Mouse (Mus musculus): ENCODE results near the gene Aox2. TPM values are rescaled to one million over a fixed set of nuclear protein-coding genes. Genes with fewer than 3 reads are reported as not detected.
A peak's percentile ranks its signal among the peaks of the same experiment; 100 is the strongest.

Aox2 gene
- polyA plus RNA-seq, 1 experiment, result 0.03 TPM

DNA sequence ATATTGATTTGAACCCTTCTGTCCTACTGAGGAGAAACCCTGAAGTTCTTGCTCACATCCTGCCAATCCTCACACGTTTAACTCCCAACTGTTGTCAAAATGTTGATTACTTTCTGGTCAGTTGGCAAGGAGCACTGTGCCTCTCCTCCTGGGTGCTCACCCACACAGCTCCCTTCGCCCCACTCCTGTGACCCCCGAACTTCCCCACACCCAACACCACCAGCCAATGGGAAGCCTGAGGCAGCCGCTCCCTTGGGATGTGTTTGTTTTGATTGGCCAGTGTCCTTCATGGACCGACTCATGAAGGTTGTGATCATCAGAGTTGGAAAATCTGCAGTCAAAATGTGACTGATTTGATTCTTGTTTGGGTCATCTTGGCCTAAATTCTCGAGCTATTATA is 20.2 kb downstream of the Aox2 start:
- Histone ChIP-seq H3K36me3 (ENCODE audit: control insufficient read depth, insufficient read depth, low read length) (no peaks in the 10 kb centered on the region), H3K27ac (ENCODE audit: insufficient read depth, low read depth, low read length) (no peak overlapping the region), H3K27me3 (replicated peaks; ENCODE audit: control insufficient read depth, insufficient read depth, low read length) (no peaks in the 10 kb centered on the region), H3K4me3 (ENCODE audit: insufficient read depth, low read depth, low read length) (no peak overlapping the region), H3K4me1 (ENCODE audit: control insufficient read depth, insufficient read depth, low read length) (no peaks in the 10 kb centered on the region)
- 68% methylated on average over 6 of the region's 6 CpGs for WGBS
- DNase-seq, result no peak
- TF ChIP-seq POLR2A (IDR thresholded peaks at IDR 0.05; ENCODE audit: low read depth, low read length) (no peak), CTCF (conservative IDR thresholded peaks at IDR 0.05; ENCODE audit: insufficient read depth, insufficient read length, low read depth, low read length) (no peak)

DNA sequence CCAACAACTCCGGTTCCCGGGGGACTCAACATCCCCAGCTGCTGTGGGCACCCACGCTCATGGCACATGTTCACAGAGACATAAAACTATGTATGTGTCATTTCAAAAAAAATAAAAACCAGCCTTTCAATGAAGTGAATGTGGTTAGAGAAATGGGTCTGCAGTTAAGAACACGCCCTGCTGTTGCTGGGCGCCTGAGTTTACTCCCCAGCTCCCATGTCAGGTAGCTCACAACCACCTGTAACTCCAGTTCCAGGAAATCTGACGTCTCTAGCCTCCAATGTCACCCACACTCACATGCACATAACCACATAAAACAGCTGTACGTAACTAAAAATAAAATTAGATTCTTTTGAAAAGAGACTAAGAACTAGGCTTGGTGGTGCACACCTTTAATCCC is 22.9 kb downstream of the Aox2 start:
- H3K36me3 ChIP-seq (ENCODE audit: control insufficient read depth, insufficient read depth, low read length), result no peaks in the 10 kb centered on the region
- WGBS, result 94% methylated on average over 7 of the region's 7 CpGs
- H3K4me1 ChIP-seq (ENCODE audit: control insufficient read depth, insufficient read depth, low read length), result no peaks in the 10 kb centered on the region
- DNase-seq, result no peak
- H3K4me3 ChIP-seq (ENCODE audit: insufficient read depth, low read depth, low read length), result no peak overlapping the region
- TF ChIP-seq CTCF (conservative IDR thresholded peaks at IDR 0.05; ENCODE audit: insufficient read depth, insufficient read length, low read depth, low read length), result no peak
- TF ChIP-seq POLR2A (IDR thresholded peaks at IDR 0.05; ENCODE audit: low read depth, low read length), result no peak
- no peak overlapping the region for H3K27ac ChIP-seq (ENCODE audit: insufficient read depth, low read depth, low read length)
- no peaks in the 10 kb centered on the region for H3K27me3 ChIP-seq (replicated peaks; ENCODE audit: control insufficient read depth, insufficient read depth, low read length)

DNA sequence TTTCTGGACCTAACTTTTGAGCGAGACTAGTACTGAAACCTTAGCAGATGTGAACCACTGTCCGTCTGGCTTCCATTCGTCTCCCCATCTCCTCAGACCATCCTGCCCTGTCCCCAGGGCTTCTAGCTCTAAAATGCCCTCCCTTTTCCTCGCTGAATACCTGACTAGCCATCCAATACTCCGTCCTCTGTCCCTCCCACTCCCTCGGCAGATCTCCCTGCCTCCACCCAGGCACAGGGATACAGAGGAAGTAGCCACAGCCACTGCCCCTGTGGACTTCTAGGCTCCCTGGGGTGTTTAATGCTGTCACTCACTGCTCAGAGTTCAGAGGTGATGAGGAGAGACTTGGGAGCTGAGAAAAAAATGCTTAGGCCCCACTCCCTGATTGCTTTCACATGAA is 23.9 kb downstream of the Aox2 start:
- Histone ChIP-seq H3K27me3 (replicated peaks; ENCODE audit: control insufficient read depth, insufficient read depth, low read length) (no peaks in the 10 kb centered on the region), H3K27ac (ENCODE audit: insufficient read depth, low read depth, low read length) (no peak overlapping the region), H3K36me3 (ENCODE audit: control insufficient read depth, insufficient read depth, low read length) (no peaks in the 10 kb centered on the region), H3K4me3 (ENCODE audit: insufficient read depth, low read depth, low read length) (no peak overlapping the region), H3K4me1 (ENCODE audit: control insufficient read depth, insufficient read depth, low read length) (no peaks in the 10 kb centered on the region)
- no peak for DNase-seq
- 64% methylated on average over 6 of the region's 6 CpGs for WGBS
- no peak for TF ChIP-seq POLR2A (IDR thresholded peaks at IDR 0.05; ENCODE audit: low read depth, low read length)
- no peak for TF ChIP-seq CTCF (conservative IDR thresholded peaks at IDR 0.05; ENCODE audit: insufficient read depth, insufficient read length, low read depth, low read length)

DNA sequence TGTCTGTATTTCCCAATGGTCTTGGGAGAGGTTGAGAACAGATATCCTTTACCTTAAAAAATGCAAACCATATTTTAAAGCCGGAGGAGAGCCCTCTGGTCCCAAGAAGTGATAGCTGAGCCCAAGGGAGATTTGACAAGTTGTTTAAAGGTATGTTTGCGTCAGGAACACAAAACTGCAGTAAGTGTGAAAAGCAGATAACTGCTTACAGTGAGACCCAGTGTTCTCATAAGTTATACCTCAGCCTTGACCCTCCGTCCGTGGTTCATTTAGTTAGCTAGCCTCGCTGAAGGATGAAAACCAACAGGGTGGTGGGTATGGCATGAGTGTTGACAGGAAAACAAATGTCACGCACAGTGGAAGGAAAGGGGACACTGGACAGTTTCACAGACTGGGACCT is 24.9 kb downstream of the Aox2 start:
- no peaks in the 10 kb centered on the region for H3K4me1 ChIP-seq (ENCODE audit: control insufficient read depth, insufficient read depth, low read length)
- no peak overlapping the region for H3K4me3 ChIP-seq (ENCODE audit: insufficient read depth, low read depth, low read length)
- no peaks in the 10 kb centered on the region for H3K27me3 ChIP-seq (replicated peaks; ENCODE audit: control insufficient read depth, insufficient read depth, low read length)
- no peak for TF ChIP-seq POLR2A (IDR thresholded peaks at IDR 0.05; ENCODE audit: low read depth, low read length)
- no peak for TF ChIP-seq CTCF (conservative IDR thresholded peaks at IDR 0.05; ENCODE audit: insufficient read depth, insufficient read length, low read depth, low read length)
- no peak overlapping the region for H3K27ac ChIP-seq (ENCODE audit: insufficient read depth, low read depth, low read length)
- no peaks in the 10 kb centered on the region for H3K36me3 ChIP-seq (ENCODE audit: control insufficient read depth, insufficient read depth, low read length)
- whole genome bisulfite sequencing, result 80% methylated on average over 6 of the region's 6 CpGs
- DNase-seq, result no peak

DNA sequence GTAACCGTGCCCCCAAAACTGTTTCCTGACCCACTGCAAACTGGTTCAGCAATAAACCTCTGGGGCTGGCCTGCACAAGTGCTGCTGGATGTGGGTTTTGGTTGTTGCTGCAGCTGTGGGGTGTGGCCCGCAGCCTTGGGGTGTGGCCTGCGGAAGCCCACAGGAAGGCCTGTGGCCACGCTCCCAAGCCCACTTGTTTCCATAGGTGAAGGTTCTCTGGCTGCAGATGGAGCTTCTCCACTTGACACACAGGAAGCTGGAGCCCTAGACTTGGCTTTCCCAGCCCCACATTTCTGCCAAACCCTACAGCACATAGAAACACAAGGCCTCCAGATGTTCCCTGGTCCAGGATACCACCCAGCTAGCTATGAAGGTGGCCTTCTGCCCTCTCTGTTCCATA is 25.6 kb downstream of the Aox2 start:
- no peaks in the 10 kb centered on the region for H3K36me3 ChIP-seq (ENCODE audit: control insufficient read depth, insufficient read depth, low read length)
- H3K4me1 ChIP-seq (ENCODE audit: control insufficient read depth, insufficient read depth, low read length), result no peaks in the 10 kb centered on the region
- no peak overlapping the region for H3K27ac ChIP-seq (ENCODE audit: insufficient read depth, low read depth, low read length)
- H3K4me3 ChIP-seq (ENCODE audit: insufficient read depth, low read depth, low read length), result no peak overlapping the region
- WGBS, result 71% methylated on average over 4 of the region's 4 CpGs
- DNase-seq, result no peak
- TF ChIP-seq POLR2A (IDR thresholded peaks at IDR 0.05; ENCODE audit: low read depth, low read length) (no peak), CTCF (conservative IDR thresholded peaks at IDR 0.05; ENCODE audit: insufficient read depth, insufficient read length, low read depth, low read length) (no peak)
- H3K27me3 ChIP-seq (replicated peaks; ENCODE audit: control insufficient read depth, insufficient read depth, low read length), result no peaks in the 10 kb centered on the region

DNA sequence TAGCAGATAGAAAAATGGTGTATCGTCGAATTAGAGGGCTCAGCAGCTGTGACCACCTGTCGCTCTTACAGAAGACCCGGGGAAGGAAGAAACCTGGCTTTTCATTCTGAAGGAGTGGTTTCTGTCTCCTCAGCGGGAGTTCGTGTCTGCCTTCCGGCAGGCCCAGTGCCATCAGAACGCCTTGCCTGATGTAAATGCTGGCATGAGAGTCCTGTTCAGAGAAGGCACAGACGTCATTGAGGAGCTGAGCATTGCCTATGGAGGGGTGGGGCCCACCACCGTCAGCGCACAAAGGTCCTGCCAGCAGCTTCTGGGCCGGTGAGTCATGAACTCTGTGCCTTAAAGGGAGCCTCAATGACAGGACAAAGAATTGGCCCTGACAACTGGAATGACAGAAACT is 26.2 kb downstream of the Aox2 start:
- H3K27ac ChIP-seq (ENCODE audit: insufficient read depth, low read depth, low read length), result no peak overlapping the region
- WGBS, result 65% methylated on average over 12 of the region's 12 CpGs

DNA sequence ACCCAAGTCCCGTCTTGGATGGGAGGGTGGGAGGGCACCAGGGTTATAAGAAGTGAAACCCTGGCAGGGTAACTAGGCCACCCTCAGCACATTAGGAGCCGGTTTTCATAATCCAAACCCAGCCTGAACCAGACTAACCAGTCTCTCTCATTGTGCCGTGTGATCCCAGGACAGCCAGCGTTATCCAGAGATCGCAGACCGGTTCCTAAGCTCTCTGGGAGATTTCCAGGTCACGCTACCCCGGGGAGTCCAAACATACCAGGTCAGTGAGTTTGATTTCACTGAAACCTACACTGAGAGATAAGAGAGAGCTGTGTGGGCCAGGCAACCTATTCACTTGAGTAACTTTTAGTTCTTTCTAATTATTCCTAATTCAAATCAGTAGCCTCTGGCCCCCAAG is 29.1 kb downstream of the Aox2 start:
- 48% methylated on average over 8 of the region's 8 CpGs for WGBS
- H3K4me1 ChIP-seq (ENCODE audit: control insufficient read depth, insufficient read depth, low read length), result no peaks in the 10 kb centered on the region
- TF ChIP-seq CTCF (conservative IDR thresholded peaks at IDR 0.05; ENCODE audit: insufficient read depth, insufficient read length, low read depth, low read length) (no peak), POLR2A (IDR thresholded peaks at IDR 0.05; ENCODE audit: low read depth, low read length) (no peak)
- peak; percentile 57 for DNase-seq
- H3K4me3 ChIP-seq (ENCODE audit: insufficient read depth, low read depth, low read length), result no peak overlapping the region
- H3K27me3 ChIP-seq (replicated peaks; ENCODE audit: control insufficient read depth, insufficient read depth, low read length), result no peaks in the 10 kb centered on the region
- H3K36me3 ChIP-seq (ENCODE audit: control insufficient read depth, insufficient read depth, low read length), result no peaks in the 10 kb centered on the region
- no peak overlapping the region for H3K27ac ChIP-seq (ENCODE audit: insufficient read depth, low read depth, low read length)

More for the DNA sequence above, 26.2 kb downstream of the Aox2 start:
- Histone ChIP-seq H3K36me3 (ENCODE audit: control insufficient read depth, insufficient read depth, low read length) (no peaks in the 10 kb centered on the region), H3K4me1 (ENCODE audit: control insufficient read depth, insufficient read depth, low read length) (no peaks in the 10 kb centered on the region), H3K27me3 (replicated peaks; ENCODE audit: control insufficient read depth, insufficient read depth, low read length) (no peaks in the 10 kb centered on the region), H3K4me3 (ENCODE audit: insufficient read depth, low read depth, low read length) (no peak overlapping the region)
- no peak for DNase-seq
- no peak for TF ChIP-seq POLR2A (IDR thresholded peaks at IDR 0.05; ENCODE audit: low read depth, low read length)
- no peak for TF ChIP-seq CTCF (conservative IDR thresholded peaks at IDR 0.05; ENCODE audit: insufficient read depth, insufficient read length, low read depth, low read length)

DNA sequence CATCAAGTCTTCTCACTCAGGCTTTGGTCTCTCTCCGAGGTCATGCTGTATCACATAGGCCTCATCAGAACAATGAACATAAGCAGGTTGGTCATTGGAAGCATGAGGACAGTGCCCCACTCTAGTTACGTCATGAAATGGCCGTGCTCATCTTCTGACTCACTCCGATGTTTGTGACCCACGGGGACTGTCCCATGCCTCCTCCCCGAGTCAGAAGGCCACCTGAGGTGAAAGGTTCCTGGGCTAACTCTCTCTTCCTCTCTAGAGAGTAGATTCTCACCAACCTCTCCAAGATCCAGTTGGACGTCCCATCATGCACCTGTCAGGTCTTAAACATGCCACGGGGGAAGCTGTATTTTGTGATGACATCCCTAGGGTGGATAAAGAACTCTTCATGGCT is 30.5 kb downstream of the Aox2 start:
- Histone ChIP-seq H3K27me3 (replicated peaks; ENCODE audit: control insufficient read depth, insufficient read depth, low read length) (no peaks in the 10 kb centered on the region), H3K4me1 (ENCODE audit: control insufficient read depth, insufficient read depth, low read length) (no peaks in the 10 kb centered on the region), H3K27ac (ENCODE audit: insufficient read depth, low read depth, low read length) (no peak overlapping the region), H3K36me3 (ENCODE audit: control insufficient read depth, insufficient read depth, low read length) (no peaks in the 10 kb centered on the region), H3K4me3 (ENCODE audit: insufficient read depth, low read depth, low read length) (no peak overlapping the region)
- no peak for TF ChIP-seq POLR2A (IDR thresholded peaks at IDR 0.05; ENCODE audit: low read depth, low read length)
- TF ChIP-seq CTCF (conservative IDR thresholded peaks at IDR 0.05; ENCODE audit: insufficient read depth, insufficient read length, low read depth, low read length), result no peak
- 93% methylated on average over 8 of the region's 8 CpGs for WGBS
- no peak for DNase-seq

Measured in kidney, adult 2 months (tissue).